Mouse (Mus musculus): Measurements from ENCODE around the gene Tmem223.

Tmem223 gene

DNA sequence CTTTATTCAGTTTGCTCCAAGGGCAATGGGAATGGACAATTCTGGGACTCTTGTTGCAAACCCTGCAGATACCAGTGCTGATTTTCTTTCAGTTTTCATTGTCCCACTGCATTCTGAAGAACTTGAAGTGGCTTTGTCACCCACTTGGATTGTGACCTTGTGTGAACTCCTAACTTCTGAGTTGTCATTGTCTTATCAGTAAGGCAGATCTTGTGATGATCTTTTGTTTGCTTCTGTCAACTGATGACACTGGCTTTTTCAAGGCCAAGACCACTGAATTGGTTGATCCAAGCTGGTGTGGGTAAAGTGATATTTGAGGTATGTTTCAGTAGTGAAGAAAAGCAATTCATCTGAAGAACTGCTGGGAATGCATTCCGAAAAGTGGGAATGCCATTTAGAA is 25.4 kb upstream of the Tmem223 start:
- no peak for DNase-seq (ENCODE audit: low read depth, low spot score)

- DNase-seq (ENCODE audit: low read depth, low spot score), result no peak
Measured at GRCm38 (mm10) chr19:8747368-8747767, 23.4 kb upstream of the Tmem223 start.

- no peak for DNase-seq (ENCODE audit: low read depth, low spot score)
Measured at GRCm38 (mm10) chr19:8755652-8756051, 15.1 kb upstream of the Tmem223 start.

GRCm38 (mm10) chr19:8756635-8757387 is 14.0 kb upstream of the Tmem223 start, which contains the start of gene Nxf1:
Gene Nxf1, plus strand, starts transcription at chr19:8757073.
- peak; percentile 87 for DNase-seq (ENCODE audit: low read depth, low spot score)

DNA sequence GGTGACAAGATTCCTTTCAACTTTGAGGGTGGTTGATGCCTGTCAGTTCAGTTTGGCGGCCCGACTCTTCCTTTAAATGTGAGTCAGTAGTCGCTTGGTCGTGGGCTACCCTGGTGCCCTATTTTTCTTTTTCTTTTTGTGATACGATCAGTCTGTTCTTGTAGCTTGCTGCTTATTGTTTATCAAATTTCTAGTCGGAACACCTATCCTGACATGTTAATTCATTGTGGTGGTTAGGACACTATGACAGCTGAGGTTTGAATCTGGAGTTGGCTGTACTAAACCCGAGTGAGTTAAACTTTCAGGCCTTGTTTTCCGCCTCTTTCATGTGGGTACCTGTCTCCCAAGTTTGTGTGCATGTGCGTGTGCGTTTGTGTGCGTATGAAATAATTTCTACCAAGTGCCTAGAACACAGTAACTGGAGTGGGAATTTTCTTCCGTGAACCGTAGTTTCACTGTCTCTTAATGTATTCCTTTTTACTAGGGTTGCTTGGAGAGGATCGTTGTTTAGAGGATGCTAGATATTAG is 13.3 kb upstream of the Tmem223 start:
- DNase-seq (ENCODE audit: low read depth, low spot score), result no peak

- DNase-seq (ENCODE audit: low read depth, low spot score), result no peak
Measured at GRCm38 (mm10) chr19:8758899-8759298, 11.9 kb upstream of the Tmem223 start.

GRCm38 (mm10) chr19:8760757-8761156 is 10.0 kb upstream of the Tmem223 start:
- no peak for DNase-seq (ENCODE audit: low read depth, low spot score)

DNA sequence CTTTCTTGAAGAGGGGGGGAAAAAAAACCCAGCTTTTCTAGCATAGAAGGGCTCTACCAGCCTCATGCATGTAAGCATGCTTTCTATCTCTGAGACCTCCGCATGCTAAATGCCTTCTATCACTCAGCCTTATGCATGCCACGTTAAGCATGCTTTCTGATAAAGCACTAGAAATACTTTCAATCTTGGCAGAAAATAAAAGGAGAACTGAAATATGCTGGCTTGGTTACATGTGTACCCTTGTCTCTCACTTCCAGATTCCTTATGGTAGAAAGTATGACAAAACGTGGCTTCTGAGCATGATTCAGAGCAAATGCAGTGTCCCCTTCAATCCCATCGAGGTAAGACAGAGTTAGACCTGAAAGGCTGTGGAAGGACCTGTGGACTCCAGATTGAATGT is 7.5 kb upstream of the Tmem223 start:
- no peak for DNase-seq (ENCODE audit: low read depth, low spot score)

GRCm38 (mm10) chr19:8765562-8765961 is 5.2 kb upstream of the Tmem223 start:
- DNase-seq (ENCODE audit: low read depth, low spot score), result no peak

- no peak for DNase-seq (ENCODE audit: low read depth, low spot score)
Measured at GRCm38 (mm10) chr19:8772996-8773395, 2.2 kb downstream of the Tmem223 start.

GRCm38 (mm10) chr19:8773409-8773808 is 2.6 kb downstream of the Tmem223 start:
- no peak for DNase-seq (ENCODE audit: low read depth, low spot score)

DNA sequence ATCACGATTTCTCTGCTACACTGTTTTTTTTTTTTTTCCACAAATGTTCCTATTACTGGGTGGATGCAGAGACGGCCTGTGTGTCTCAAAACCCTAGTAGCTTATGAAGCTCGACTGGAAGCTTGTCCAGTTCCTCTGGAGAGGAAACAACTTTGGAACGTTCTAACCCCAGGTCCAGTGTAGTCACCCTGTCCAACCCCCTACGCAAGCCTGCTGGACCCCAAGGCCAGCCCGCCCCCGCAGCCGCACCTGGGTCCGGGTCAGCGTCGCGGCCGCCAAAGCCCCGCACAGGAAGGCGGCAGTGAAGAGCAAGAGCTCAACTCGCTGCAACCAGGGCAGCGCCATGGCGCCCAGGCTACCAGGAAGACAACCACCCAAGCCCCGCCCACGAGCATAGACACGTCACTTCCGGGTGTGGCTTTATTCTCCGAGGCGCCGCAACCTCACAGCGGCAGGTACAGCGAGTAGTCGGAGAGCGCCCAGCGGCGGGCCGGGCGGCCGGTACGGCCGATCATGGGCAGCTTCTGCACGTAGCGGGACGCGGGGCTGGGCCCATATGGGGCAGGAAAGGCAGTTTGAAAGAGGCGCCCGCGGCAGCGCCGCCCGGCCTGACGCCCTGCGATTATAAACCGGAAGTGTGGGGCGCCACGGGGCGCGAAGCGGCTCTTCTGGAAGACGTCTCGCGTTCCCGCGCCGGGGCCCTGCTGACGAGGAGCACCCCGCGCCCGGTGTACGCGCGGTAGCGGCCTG is 3.5 kb downstream of the Tmem223 start, which contains the start of gene Tmem179b:
Gene Tmem179b, minus strand, starts transcription at position 382 of the 750 bp plus-strand sequence.
- peak; percentile 88 for DNase-seq (ENCODE audit: low read depth, low spot score)

- DNase-seq (ENCODE audit: low read depth, low spot score), result no peak
Measured at GRCm38 (mm10) chr19:8774951-8775421, 4.2 kb downstream of the Tmem223 start.

DNA sequence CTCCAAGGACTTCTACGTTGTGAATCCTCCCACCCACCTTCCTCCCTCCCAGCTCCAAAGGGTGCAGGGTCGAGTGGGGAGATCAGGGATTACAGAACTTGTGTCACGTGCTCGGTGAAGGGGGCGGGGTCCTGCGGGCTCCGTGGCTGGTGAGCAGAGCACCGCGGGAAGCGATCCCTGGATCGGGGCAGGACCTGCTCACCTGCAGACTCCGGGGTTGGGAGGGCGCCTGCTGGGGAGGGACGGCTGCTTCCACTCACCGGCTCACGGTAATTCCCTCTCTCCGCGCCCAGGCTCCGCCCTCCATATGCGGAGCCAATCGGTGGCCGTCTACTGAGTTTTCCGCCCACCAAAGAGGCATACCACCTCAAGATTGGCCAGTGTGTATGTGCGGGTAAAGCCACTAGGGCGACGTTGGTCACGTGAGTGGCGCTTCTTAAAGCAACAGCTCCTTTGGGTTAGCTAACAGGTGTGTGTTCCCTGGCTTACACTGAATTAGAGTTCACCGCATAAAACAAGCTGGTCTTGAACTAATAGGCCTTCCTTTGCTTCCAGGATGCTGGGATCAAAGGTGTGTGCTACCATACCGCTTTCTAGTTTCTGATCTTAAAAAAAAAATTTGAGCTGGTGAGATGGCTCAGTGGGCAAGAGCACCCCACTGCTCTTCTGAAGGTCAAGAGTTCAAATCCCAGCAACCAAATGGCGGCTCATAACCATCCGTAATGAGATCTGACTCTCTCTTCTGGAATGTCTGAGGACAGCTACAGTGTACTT is 15.4 kb downstream of the Tmem223 start, which contains the start of gene Taf6l:
Gene Taf6l, minus strand, starts transcription at position 410 of the 774 bp plus-strand sequence.
- peak; percentile 97 for DNase-seq (ENCODE audit: low read depth, low spot score)

DNA sequence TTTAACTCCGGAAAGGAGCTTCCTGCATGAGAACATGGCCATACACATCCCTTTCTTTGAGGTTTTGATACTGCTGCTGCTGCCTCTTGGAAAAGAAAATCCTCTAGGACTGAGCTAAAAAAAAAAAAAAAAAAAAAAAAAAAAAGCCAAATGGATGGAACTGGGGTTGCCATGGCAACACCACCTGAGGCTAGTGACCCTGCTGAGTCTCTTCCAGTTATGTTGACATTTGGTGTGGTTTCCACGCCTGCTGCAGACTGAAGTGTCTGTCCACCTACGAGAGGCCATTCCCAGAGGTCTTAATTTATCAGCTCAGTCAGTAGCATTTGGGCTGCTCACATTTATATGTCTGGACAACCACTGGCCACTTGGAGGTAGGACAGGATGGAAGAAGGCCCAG is 17.7 kb downstream of the Tmem223 start:
- no peak for DNase-seq (ENCODE audit: low read depth, low spot score)

DNA sequence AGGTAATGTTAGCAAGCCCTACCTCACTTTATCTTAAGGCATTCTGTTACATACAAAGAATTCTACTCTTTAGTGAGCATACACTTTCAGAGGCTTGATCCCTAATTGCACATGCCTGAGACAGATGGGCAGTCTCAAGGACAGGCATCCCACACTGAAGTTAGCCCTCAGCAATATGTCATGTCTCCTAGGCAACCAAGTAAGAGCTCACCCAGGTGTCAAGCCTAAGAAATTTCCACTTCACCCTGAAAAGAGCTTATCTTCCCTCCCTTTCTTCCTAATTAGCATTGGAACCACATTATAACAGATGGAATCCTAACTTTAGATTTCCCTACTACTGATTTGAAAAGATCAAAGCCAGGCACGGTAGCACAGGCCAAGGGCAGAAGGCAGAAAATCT is 18.4 kb downstream of the Tmem223 start:
- DNase-seq (ENCODE audit: low read depth, low spot score), result peak; percentile 68

GRCm38 (mm10) chr19:8790171-8790570 is 19.4 kb downstream of the Tmem223 start:
- no peak for DNase-seq (ENCODE audit: low read depth, low spot score)

DNA sequence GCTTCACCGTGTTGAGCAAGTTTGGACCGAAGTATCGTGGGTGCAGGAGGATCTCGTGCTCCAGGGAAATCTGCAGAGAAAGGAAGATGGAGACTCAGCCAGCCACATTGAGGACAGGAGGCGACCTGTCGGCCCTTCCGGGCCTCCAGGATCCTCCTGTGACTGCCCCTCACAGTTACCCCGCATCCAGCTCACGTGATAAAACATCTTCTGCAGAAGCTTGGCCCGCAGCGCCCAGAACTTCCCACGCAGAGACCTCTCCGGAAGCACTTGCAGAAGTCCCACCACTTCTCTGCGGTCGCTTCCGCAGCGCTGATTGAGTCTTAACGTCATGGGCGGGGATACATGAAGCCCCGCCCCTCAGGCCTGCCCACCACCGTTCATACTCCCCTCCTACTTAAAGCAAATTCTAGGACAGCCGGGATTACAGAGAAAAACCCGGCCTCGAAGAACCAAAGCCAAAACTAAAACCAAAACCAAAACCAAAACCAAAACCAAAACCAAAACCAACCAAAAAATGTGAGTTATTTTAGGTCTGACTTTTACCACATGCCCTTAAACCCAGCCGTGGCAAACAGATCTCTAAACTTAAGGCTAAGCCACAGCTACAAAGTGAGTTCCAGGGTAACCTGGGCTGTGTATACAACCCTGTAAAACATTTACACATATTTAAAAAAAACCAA is 27.6 kb downstream of the Tmem223 start, which contains the start of gene Polr2g:
Gene Polr2g, minus strand, starts transcription at position 314 of the 683 bp plus-strand sequence.
- peak; percentile 95 for DNase-seq (ENCODE audit: low read depth, low spot score)

- DNase-seq (ENCODE audit: low read depth, low spot score), result no peak
Measured at GRCm38 (mm10) chr19:8798947-8799315, 28.1 kb downstream of the Tmem223 start.

- DNase-seq (ENCODE audit: low read depth, low spot score), result peak; percentile 99
Measured at GRCm38 (mm10) chr19:8802130-8802821, 31.5 kb downstream of the Tmem223 start, which contains the start of gene Zbtb3. Gene Zbtb3, plus strand, starts transcription at chr19:8802555.
